Mouse (Mus musculus): ENCODE data around the gene Vmn1r76. TPM values are rescaled to one million over a fixed set of nuclear protein-coding genes. Genes with fewer than 3 reads are reported as not detected.

Vmn1r76 gene
- polyA plus RNA-seq (2015; fragmentation: Nextera tagmentation; extraction: Ambion mirVana) = not detected in 2 replicates

- DNase-seq (ENCODE audit: low spot score) = no peak
These were observed at the start of gene Vmn1r76 for GRCm38 (mm10) chr7:11938113-11938512. Gene Vmn1r76, minus strand, starts transcription at chr7:11938213.

- DNase-seq (ENCODE audit: low spot score) = no peak
These were observed 34.6 kb upstream of the Vmn1r76 start for GRCm38 (mm10) chr7:11972611-11973010.

- DNase-seq (ENCODE audit: low spot score) = no peak
These were observed 10.0 kb upstream of the Vmn1r76 start for GRCm38 (mm10) chr7:11947991-11948390.

GRCm38 (mm10) chr7:11874330-11874729 is 63.7 kb downstream of the Vmn1r76 start, which contains the start of gene Vmn1r75:
Gene Vmn1r75, plus strand, starts transcription at chr7:11874630.
- DNase-seq (ENCODE audit: low spot score) = no peak

Other genes with a start within 250 kb of the Vmn1r76 start
- not detected in 2 replicates for gene Vmn1r73, start 207.9 kb downstream of the Vmn1r76 start, polyA plus RNA-seq (2015; fragmentation: Nextera tagmentation; extraction: Ambion mirVana)
- gene Vmn1r74, start 104.2 kb downstream of the Vmn1r76 start, polyA plus RNA-seq (2015; fragmentation: Nextera tagmentation; extraction: Ambion mirVana) = not detected in 2 replicates
- gene Vmn1r75, start 63.6 kb downstream of the Vmn1r76 start, polyA plus RNA-seq (2015; fragmentation: Nextera tagmentation; extraction: Ambion mirVana) = not detected in 2 replicates
- not detected in 2 replicates for gene Vmn1r77, start 98.5 kb upstream of the Vmn1r76 start, polyA plus RNA-seq (2015; fragmentation: Nextera tagmentation; extraction: Ambion mirVana)
- not detected in 2 replicates for gene Vmn1r78, start 212.0 kb upstream of the Vmn1r76 start, polyA plus RNA-seq (2015; fragmentation: Nextera tagmentation; extraction: Ambion mirVana)
- gene Vmn1r79, start 233.1 kb upstream of the Vmn1r76 start, polyA plus RNA-seq (2015; fragmentation: Nextera tagmentation; extraction: Ambion mirVana) = not detected in 2 replicates

Measured in thymus, postnatal 0 days (tissue).